Mouse (Mus musculus) megakaryocyte progenitor cell, adult 5-6 weeks (primary cell): ENCODE measurements around the gene Treh. TPM values are rescaled to one million over a fixed set of nuclear protein-coding genes. Genes with fewer than 3 reads are reported as not detected.
A peak's percentile ranks its signal among the peaks of the same experiment; 100 is the strongest.
"Not testable (repeated sequence)": the region's sequence is repeated elsewhere in the genome, so short reads cannot be mapped to it uniquely, and the experiment has no call there.

Experiments used
- ATAC-seq: replicated peaks from 2 replicates; pipeline ENCODE4 v1.8.0; 2016; ENCODE audit warnings: mild to moderate bottlenecking, moderate TSS enrichment, inconsistent platforms; ENCODE audit not compliant: poor library complexity
- total RNA-seq, 2 experiments: library from RNA; stranded (forward) in 1 of 2; stranded (reverse) in 1 of 2; fragments of 157-497, 149-512 nt in 1 of 2; fragments of 200-1000 nt in 1 of 2; gene quantifications; 2 replicates each; pipeline versions ENCODE4 v1.2.3 to v1.2.4; 2015 to 2017

Treh gene
- total RNA-seq (2015) (not detected in 2 replicates), total RNA-seq (2017) (not detected in 2 replicates)

- ATAC-seq: no peak
These were observed at the start of gene Treh for GRCm38 (mm10) chr9:44673005-44673404. TSS of gene Treh (plus strand) at chr9:44673233.

- ATAC-seq: no peak
These were observed 48.6 kb upstream of the Treh start for GRCm38 (mm10) chr9:44624390-44624789.

GRCm38 (mm10) chr9:44626268-44626667, 46.8 kb upstream of the Treh start:
- ATAC-seq: no peak

GRCm38 (mm10) chr9:44637551-44638169, 35.4 kb upstream of the Treh start:
- peak; percentile 89 for ATAC-seq

- peak; percentile 37 for ATAC-seq
These were observed 34.3 kb upstream of the Treh start for GRCm38 (mm10) chr9:44638726-44639125.

GRCm38 (mm10) chr9:44640028-44640427, 33.0 kb upstream of the Treh start:
- ATAC-seq: not testable (repeated sequence)

- no peak for ATAC-seq
These were observed 32.2 kb upstream of the Treh start for GRCm38 (mm10) chr9:44640646-44641357.

- ATAC-seq: no peak
These were observed 31.4 kb upstream of the Treh start for GRCm38 (mm10) chr9:44641616-44642015.

- ATAC-seq: no peak
These were observed 29.9 kb upstream of the Treh start for GRCm38 (mm10) chr9:44643103-44643502.

GRCm38 (mm10) chr9:44644186-44644585, 28.8 kb upstream of the Treh start:
- no peak for ATAC-seq

GRCm38 (mm10) chr9:44645481-44645880, 27.6 kb upstream of the Treh start:
- peak; percentile 40; the same call in 1 of the 2 replicates for ATAC-seq

- ATAC-seq: peak; percentile 92
These were observed 27.1 kb upstream of the Treh start for GRCm38 (mm10) chr9:44645924-44646323.

GRCm38 (mm10) chr9:44646366-44646765, 26.7 kb upstream of the Treh start:
- peak; percentile 17; the same call in 1 of the 2 replicates for ATAC-seq

GRCm38 (mm10) chr9:44647026-44647425, 26.0 kb upstream of the Treh start:
- no peak for ATAC-seq

GRCm38 (mm10) chr9:44647656-44648055, 25.4 kb upstream of the Treh start:
- ATAC-seq: no peak

- no peak for ATAC-seq
These were observed 24.2 kb upstream of the Treh start for GRCm38 (mm10) chr9:44648881-44649281.

- peak; percentile 92 for ATAC-seq
These were observed 21.0 kb upstream of the Treh start for GRCm38 (mm10) chr9:44652027-44652426.

- no peak for ATAC-seq
These were observed 19.1 kb upstream of the Treh start for GRCm38 (mm10) chr9:44653896-44654295.

- ATAC-seq: peak; percentile 80
These were observed 17.7 kb upstream of the Treh start for GRCm38 (mm10) chr9:44655098-44656066.

GRCm38 (mm10) chr9:44663706-44664105, 9.3 kb upstream of the Treh start:
- ATAC-seq: no peak

GRCm38 (mm10) chr9:44671416-44671815, 1.6 kb upstream of the Treh start:
- ATAC-seq: no peak
